Mouse (Mus musculus) hindbrain, embryonic 10.5 days (tissue): Measurements from ENCODE around the gene Ldlrap1. TPM values are rescaled to one million over a fixed set of nuclear protein-coding genes. Genes with fewer than 3 reads are reported as not detected.
A peak's percentile ranks its signal among the peaks of the same experiment; 100 is the strongest.

Experiments
- DNase-seq: peaks from one replicate; pipeline ENCODE4 v3.0.0-alpha.2; 2017; ENCODE audit warnings: low spot score
- H3K27ac ChIP-seq: fragments of 300-500 bp; sonication (generic); 2 replicates; pipeline ENCODE4 v1.5.1; 2016; ENCODE audit warnings: mild to moderate bottlenecking, moderate library complexity
- H3K27me3 ChIP-seq: fragments of 300-500 bp; sonication (generic); 2 replicates; pipeline ENCODE4 v1.6.1; 2016; ENCODE audit warnings: mild to moderate bottlenecking; ENCODE audit not compliant: poor library complexity, insufficient read depth, severe bottlenecking
- H3K36me3 ChIP-seq: fragments of 300-500 bp; sonication (generic); 2 replicates; pipeline ENCODE4 v1.6.1; 2016; ENCODE audit warnings: mild to moderate bottlenecking, moderate library complexity
- H3K4me1 ChIP-seq: fragments of 300-500 bp; sonication (generic); replicated peaks from 2 replicates; pipeline ENCODE4 v1.6.1; 2016; ENCODE audit warnings: mild to moderate bottlenecking
- H3K4me3 ChIP-seq: fragments of 300-500 bp; sonication (generic); 2 replicates; pipeline ENCODE4 v1.5.1; 2016; ENCODE audit warnings: mild to moderate bottlenecking, moderate library complexity
- H3K9me3 ChIP-seq: fragments of 300-500 bp; sonication (generic); 2 replicates; pipeline ENCODE4 v1.6.1; 2016; ENCODE audit warnings: mild to moderate bottlenecking, moderate library complexity
- WGBS: fragments of 180-500 bp; shearing (Covaris S2); methylation state at CpG from one replicate; pipeline ENCODE4 v1.1.7; 2016; 5-methylcytosine and 5-hydroxymethylcytosine counted together
- polyA plus RNA-seq: library from polyadenylated mRNA; unstranded; fragments of >200 nt; fragmentation: Nextera tagmentation; extraction: Ambion mirVana; gene quantifications from 2 replicates; pipeline ENCODE4 v1.2.1, GENCODE M21; 2016

Gene Ldlrap1
- polyA plus RNA-seq, 1 experiment from 2014 or later, result 9.7 TPM

GRCm38 (mm10) chr4:134769891-134770290 lies 2.1 kb upstream of the Ldlrap1 start:
- Histone ChIP-seq H3K4me1 (peaks cover 54% of the 10 kb centered on the region), H3K27me3 (peaks cover 55% of the 10 kb centered on the region), H3K9me3 (no peaks in the 10 kb centered on the region), H3K27ac (no peak overlapping the region), H3K4me3 (no peak overlapping the region), H3K36me3 (no peaks in the 10 kb centered on the region)
- DNase-seq, result no peak
- 79% methylated on average over 7 of the region's 7 CpGs for WGBS

- peaks cover 60% of the 10 kb centered on the region for H3K27me3 ChIP-seq
- DNase-seq, result no peak
- H3K36me3 ChIP-seq, result no peaks in the 10 kb centered on the region
- no peaks in the 10 kb centered on the region for H3K9me3 ChIP-seq
- H3K27ac ChIP-seq, result no peak overlapping the region
- 64% methylated on average over 7 of the region's 7 CpGs for WGBS
- H3K4me3 ChIP-seq, result no peak overlapping the region
- peaks cover 60% of the 10 kb centered on the region for H3K4me1 ChIP-seq
Measured at GRCm38 (mm10) chr4:134769081-134769811, 1.4 kb upstream of the Ldlrap1 start.

- H3K4me3 ChIP-seq, result peak overlapping the region; percentile 74
- peak overlapping the region; percentile 85 for H3K27ac ChIP-seq
- WGBS, result 10% methylated on average over 21 of the region's 21 CpGs
- peaks cover 65% of the 10 kb centered on the region for H3K4me1 ChIP-seq
- no peak for DNase-seq
- no peaks in the 10 kb centered on the region for H3K36me3 ChIP-seq
- no peaks in the 10 kb centered on the region for H3K9me3 ChIP-seq
- H3K27me3 ChIP-seq, result peaks cover 64% of the 10 kb centered on the region
Measured at GRCm38 (mm10) chr4:134768226-134768888, 533 bp upstream of the Ldlrap1 start.

GRCm38 (mm10) chr4:134766904-134767425 lies 859 bp downstream of the Ldlrap1 start:
- no peak for DNase-seq
- H3K27me3 ChIP-seq, result peaks cover 64% of the 10 kb centered on the region
- H3K9me3 ChIP-seq, result no peaks in the 10 kb centered on the region
- no peaks in the 10 kb centered on the region for H3K36me3 ChIP-seq
- peaks cover 57% of the 10 kb centered on the region for H3K4me1 ChIP-seq
- WGBS, result under 1% methylated on average over 23 of the region's 23 CpGs
- peak overlapping the region; percentile 85 for H3K27ac ChIP-seq
- H3K4me3 ChIP-seq, result peak overlapping the region; percentile 74

- Histone ChIP-seq H3K4me1 (peaks cover 57% of the 10 kb centered on the region), H3K36me3 (no peaks in the 10 kb centered on the region), H3K27me3 (peaks cover 64% of the 10 kb centered on the region), H3K27ac (no peak overlapping the region), H3K4me3 (peak overlapping the region; percentile 74), H3K9me3 (no peaks in the 10 kb centered on the region)
- WGBS, result 73% methylated on average over 6 of the region's 6 CpGs
- DNase-seq, result no peak
Measured at GRCm38 (mm10) chr4:134766277-134766676, 1.5 kb downstream of the Ldlrap1 start.

- Histone ChIP-seq H3K27me3 (peaks cover 52% of the 10 kb centered on the region), H3K27ac (no peak overlapping the region), H3K4me3 (no peak overlapping the region), H3K4me1 (peaks cover 72% of the 10 kb centered on the region), H3K9me3 (no peaks in the 10 kb centered on the region), H3K36me3 (no peaks in the 10 kb centered on the region)
- no peak for DNase-seq
- 83% methylated on average over 3 of the region's 3 CpGs for WGBS
Measured at GRCm38 (mm10) chr4:134764333-134764732, 3.5 kb downstream of the Ldlrap1 start.

GRCm38 (mm10) chr4:134762360-134762759 lies 5.5 kb downstream of the Ldlrap1 start:
- Histone ChIP-seq H3K27me3 (peaks cover 34% of the 10 kb centered on the region), H3K4me1 (peaks cover 68% of the 10 kb centered on the region), H3K36me3 (no peaks in the 10 kb centered on the region), H3K9me3 (no peaks in the 10 kb centered on the region), H3K27ac (peak overlapping the region; percentile 37; the same call in 1 of the 2 replicates), H3K4me3 (no peak overlapping the region)
- WGBS, result 82% methylated on average over 6 of the region's 6 CpGs
- no peak for DNase-seq

GRCm38 (mm10) chr4:134760793-134761201 lies 7.0 kb downstream of the Ldlrap1 start:
- H3K4me1 ChIP-seq, result peaks cover 69% of the 10 kb centered on the region
- H3K27ac ChIP-seq, result no peak overlapping the region

GRCm38 (mm10) chr4:134760281-134760680 lies 7.5 kb downstream of the Ldlrap1 start:
- no peaks in the 10 kb centered on the region for H3K36me3 ChIP-seq
- peaks cover 13% of the 10 kb centered on the region for H3K27me3 ChIP-seq
- WGBS, result 78% methylated on average over 6 of the region's 6 CpGs
- no peak overlapping the region for H3K4me3 ChIP-seq
- no peaks in the 10 kb centered on the region for H3K9me3 ChIP-seq
- no peak for DNase-seq
- 0 out of 2 replicates have a peak overlapping the region, but pooled peaks have one; percentile 9 for H3K27ac ChIP-seq
- H3K4me1 ChIP-seq, result peaks cover 70% of the 10 kb centered on the region

More at GRCm38 (mm10) chr4:134760793-134761201, 7.0 kb downstream of the Ldlrap1 start:
- no peaks in the 10 kb centered on the region for H3K9me3 ChIP-seq
- H3K27me3 ChIP-seq, result peaks cover 18% of the 10 kb centered on the region
- no peak overlapping the region for H3K4me3 ChIP-seq
- DNase-seq, result no peak
- H3K36me3 ChIP-seq, result no peaks in the 10 kb centered on the region
- 60% methylated on average over 9 of the region's 9 CpGs for WGBS

- 0 out of 2 replicates have a peak overlapping the region, but pooled peaks have one; percentile 9 for H3K27ac ChIP-seq
- no peaks in the 10 kb centered on the region for H3K36me3 ChIP-seq
- no peaks in the 10 kb centered on the region for H3K9me3 ChIP-seq
- H3K27me3 ChIP-seq, result peaks cover 6% of the 10 kb centered on the region; the same call in 1 of the 2 replicates
- WGBS, result 93% methylated on average over 7 of the region's 7 CpGs
- no peak for DNase-seq
- no peak overlapping the region for H3K4me3 ChIP-seq
- H3K4me1 ChIP-seq, result peaks cover 70% of the 10 kb centered on the region
Measured at GRCm38 (mm10) chr4:134759564-134759963, 8.3 kb downstream of the Ldlrap1 start.

GRCm38 (mm10) chr4:134758922-134759321 lies 8.9 kb downstream of the Ldlrap1 start:
- WGBS, result 94% methylated on average over 14 of the region's 14 CpGs
- DNase-seq, result no peak
- no peaks in the 10 kb centered on the region for H3K36me3 ChIP-seq
- 0 out of 2 replicates have a peak, but pooled peaks cover 3% of the 10 kb centered on the region for H3K27me3 ChIP-seq
- H3K4me3 ChIP-seq, result no peak overlapping the region
- peaks cover 70% of the 10 kb centered on the region for H3K4me1 ChIP-seq
- no peaks in the 10 kb centered on the region for H3K9me3 ChIP-seq
- H3K27ac ChIP-seq, result peak overlapping the region; percentile 12; the same call in 1 of the 2 replicates

GRCm38 (mm10) chr4:134758367-134758766 lies 9.5 kb downstream of the Ldlrap1 start:
- peaks cover 72% of the 10 kb centered on the region for H3K4me1 ChIP-seq
- WGBS, result 84% methylated on average over 4 of the region's 4 CpGs
- DNase-seq, result no peak

GRCm38 (mm10) chr4:134756953-134757352 lies 10.9 kb downstream of the Ldlrap1 start:
- H3K4me1 ChIP-seq, result peaks cover 85% of the 10 kb centered on the region
- no peak overlapping the region for H3K4me3 ChIP-seq
- DNase-seq, result no peak
- no peaks in the 10 kb centered on the region for H3K9me3 ChIP-seq
- 0 out of 2 replicates have a peak, but pooled peaks cover 4% of the 10 kb centered on the region for H3K27me3 ChIP-seq
- H3K36me3 ChIP-seq, result no peaks in the 10 kb centered on the region
- no peak overlapping the region for H3K27ac ChIP-seq
- WGBS, result 82% methylated on average over 7 of the region's 7 CpGs

More at GRCm38 (mm10) chr4:134758367-134758766, 9.5 kb downstream of the Ldlrap1 start:
- H3K4me3 ChIP-seq, result no peak overlapping the region
- H3K27me3 ChIP-seq, result no peaks in the 10 kb centered on the region
- peak overlapping the region; percentile 12; the same call in 1 of the 2 replicates for H3K27ac ChIP-seq
- no peaks in the 10 kb centered on the region for H3K9me3 ChIP-seq
- H3K36me3 ChIP-seq, result no peaks in the 10 kb centered on the region
